Mouse (Mus musculus) intestine, embryonic 16.5 days (tissue): Measurements from ENCODE around the gene Six3. TPM values are rescaled to one million over a fixed set of nuclear protein-coding genes. Genes with fewer than 3 reads are reported as not detected.

Source experiments
- ATAC-seq: fragments of 200-750 bp; cut with Nextera tagmentation; 2 replicates; pipeline ENCODE4 v1.8.0; 2017; ENCODE audit warnings: moderate TSS enrichment, moderate library complexity
- H3K27ac ChIP-seq: fragments of 300-500 bp; sonication (generic); 2 replicates; pipeline ENCODE4 v1.5.1; 2014; ENCODE audit warnings: mild to moderate bottlenecking, low read length
- H3K27me3 ChIP-seq: fragments of 300-500 bp; sonication (generic); replicated peaks from 2 replicates; pipeline ENCODE4 v1.6.1; 2014; ENCODE audit warnings: low read length, control low read depth, mixed read lengths; ENCODE audit not compliant: control insufficient read depth, insufficient read depth
- H3K36me3 ChIP-seq: fragments of 300-500 bp; sonication (generic); 2 replicates; pipeline ENCODE4 v1.6.1; 2014; ENCODE audit warnings: low read length, control low read depth; ENCODE audit not compliant: control insufficient read depth, insufficient read depth
- H3K4me1 ChIP-seq: fragments of 300-500 bp; sonication (generic); 2 replicates; pipeline ENCODE4 v1.6.1; 2014; ENCODE audit warnings: low read length, control low read depth, mixed read lengths; ENCODE audit not compliant: control insufficient read depth, insufficient read depth
- H3K4me2 ChIP-seq: fragments of 300-500 bp; sonication (generic); 2 replicates; pipeline ENCODE4 v1.6.1; 2014; ENCODE audit warnings: low read depth, low read length, control low read depth
- H3K4me3 ChIP-seq: fragments of 300-500 bp; sonication (generic); 2 replicates; pipeline ENCODE4 v1.5.1; 2014; ENCODE audit warnings: mild to moderate bottlenecking, low read length
- H3K9ac ChIP-seq: fragments of 300-500 bp; sonication (generic); 2 replicates; pipeline ENCODE4 v1.6.1; 2014; ENCODE audit warnings: low read depth, low read length
- H3K9me3 ChIP-seq: fragments of 300-500 bp; sonication (generic); 2 replicates; pipeline ENCODE4 v1.6.1; 2016; ENCODE audit warnings: low read length, control low read depth; ENCODE audit not compliant: control insufficient read depth
- WGBS: fragments of 180-500 bp; shearing (Covaris S2); extraction: QIAGEN DNeasy Blood & Tissue Kit; methylation state at CpG from one replicate; pipeline ENCODE4 v1.1.7; 2014; 5-methylcytosine and 5-hydroxymethylcytosine counted together
- polyA plus RNA-seq: library from polyadenylated mRNA; unstranded; fragments of >200 nt; fragmentation: Nextera tagmentation; extraction: Ambion mirVana; gene quantifications from 2 replicates; pipeline ENCODE4 v1.2.1, GENCODE M21; 2015

The Six3 gene
- polyA plus RNA-seq, 1 experiment from 2014 or later = not detected

- H3K4me2 ChIP-seq = no peak overlapping the region
- 61% methylated on average over 5 of the region's 5 CpGs for WGBS
- no peaks in the 10 kb centered on the region for H3K4me1 ChIP-seq
- H3K9me3 ChIP-seq = no peaks in the 10 kb centered on the region
- no peak overlapping the region for H3K27ac ChIP-seq
- no peak overlapping the region for H3K4me3 ChIP-seq
- H3K9ac ChIP-seq = no peak overlapping the region
- ATAC-seq = no peak
- no peaks in the 10 kb centered on the region for H3K36me3 ChIP-seq
- H3K27me3 ChIP-seq = peaks cover 67% of the 10 kb centered on the region
These were observed 17.7 kb downstream of the Six3 start for GRCm38 (mm10) chr17:85631106-85631505.

- no peak overlapping the region for H3K27ac ChIP-seq
- H3K27me3 ChIP-seq = peaks cover 46% of the 10 kb centered on the region
- H3K9me3 ChIP-seq = no peaks in the 10 kb centered on the region
- no peaks in the 10 kb centered on the region for H3K36me3 ChIP-seq
- 2% methylated on average over 13 of the region's 13 CpGs for WGBS
- no peak for ATAC-seq
- H3K4me2 ChIP-seq = no peak overlapping the region
- H3K9ac ChIP-seq = no peak overlapping the region
- no peak overlapping the region for H3K4me3 ChIP-seq
- no peaks in the 10 kb centered on the region for H3K4me1 ChIP-seq
These were observed 20.2 kb downstream of the Six3 start for GRCm38 (mm10) chr17:85633619-85634018.

- H3K4me3 ChIP-seq = no peak overlapping the region
- WGBS = 48% methylated on average over 5 of the region's 6 CpGs
- H3K27me3 ChIP-seq = peaks cover 18% of the 10 kb centered on the region
- H3K9me3 ChIP-seq = no peaks in the 10 kb centered on the region
- no peaks in the 10 kb centered on the region for H3K36me3 ChIP-seq
- no peaks in the 10 kb centered on the region for H3K4me1 ChIP-seq
- H3K9ac ChIP-seq = no peak overlapping the region
- no peak for ATAC-seq
- no peak overlapping the region for H3K4me2 ChIP-seq
- no peak overlapping the region for H3K27ac ChIP-seq
These were observed 24.5 kb downstream of the Six3 start for GRCm38 (mm10) chr17:85637876-85638275.

- H3K27me3 ChIP-seq = peaks cover 32% of the 10 kb centered on the region
- H3K4me1 ChIP-seq = peaks cover 7% of the 10 kb centered on the region
- H3K9me3 ChIP-seq = no peaks in the 10 kb centered on the region
- H3K27ac ChIP-seq = no peak overlapping the region
- H3K4me3 ChIP-seq = peak overlapping the region; percentile 34
- H3K36me3 ChIP-seq = no peaks in the 10 kb centered on the region
- no peak for ATAC-seq
- 13% methylated on average over 10 of the region's 12 CpGs for WGBS
- peak overlapping the region; percentile 56 for H3K4me2 ChIP-seq
- no peak overlapping the region for H3K9ac ChIP-seq
These were observed 31.9 kb downstream of the Six3 start for GRCm38 (mm10) chr17:85645312-85645711.

GRCm38 (mm10) chr17:85645718-85646665 is 32.6 kb downstream of the Six3 start:
- peaks cover 7% of the 10 kb centered on the region for H3K4me1 ChIP-seq
- H3K9ac ChIP-seq = no peak overlapping the region
- no peaks in the 10 kb centered on the region for H3K36me3 ChIP-seq
- no peak overlapping the region for H3K27ac ChIP-seq
- peak overlapping the region; percentile 34 for H3K4me3 ChIP-seq
- H3K4me2 ChIP-seq = peak overlapping the region; percentile 56
- WGBS = 6% methylated on average over 36 of the region's 36 CpGs
- H3K27me3 ChIP-seq = peaks cover 32% of the 10 kb centered on the region
- peak; percentile 64; the same call in 1 of the 2 replicates for ATAC-seq
- no peaks in the 10 kb centered on the region for H3K9me3 ChIP-seq

GRCm38 (mm10) chr17:85660016-85660415 is 46.6 kb downstream of the Six3 start:
- no peak overlapping the region for H3K4me3 ChIP-seq
- H3K4me1 ChIP-seq = peaks cover 2% of the 10 kb centered on the region; the same call in 1 of the 2 replicates
- no peaks in the 10 kb centered on the region for H3K36me3 ChIP-seq
- peaks cover 9% of the 10 kb centered on the region for H3K27me3 ChIP-seq
- no peak overlapping the region for H3K4me2 ChIP-seq
- H3K9ac ChIP-seq = no peak overlapping the region
- H3K27ac ChIP-seq = no peak overlapping the region
- 81% methylated on average over 1 of the region's 1 CpGs for WGBS
- ATAC-seq = no peak
- no peaks in the 10 kb centered on the region for H3K9me3 ChIP-seq

- no peaks in the 10 kb centered on the region for H3K9me3 ChIP-seq
- WGBS = 62% methylated on average over 5 of the region's 5 CpGs
These were observed 48.1 kb downstream of the Six3 start for GRCm38 (mm10) chr17:85661521-85661920.

GRCm38 (mm10) chr17:85664202-85664601 is 50.8 kb downstream of the Six3 start:
- Histone ChIP-seq H3K4me3 (no peak overlapping the region; the same call in 1 of the 2 replicates), H3K4me1 (peaks cover 2% of the 10 kb centered on the region; the same call in 1 of the 2 replicates), H3K9me3 (no peaks in the 10 kb centered on the region), H3K4me2 (no peak overlapping the region), H3K27ac (no peak overlapping the region), H3K9ac (no peak overlapping the region), H3K36me3 (no peaks in the 10 kb centered on the region), H3K27me3 (peaks cover 19% of the 10 kb centered on the region)
- ATAC-seq = no peak
- 31% methylated on average over 2 of the region's 2 CpGs for WGBS

More at GRCm38 (mm10) chr17:85661521-85661920, 48.1 kb downstream of the Six3 start:
- Histone ChIP-seq H3K36me3 (no peaks in the 10 kb centered on the region), H3K27me3 (peaks cover 17% of the 10 kb centered on the region), H3K4me1 (peaks cover 2% of the 10 kb centered on the region; the same call in 1 of the 2 replicates), H3K4me3 (no peak overlapping the region), H3K4me2 (no peak overlapping the region), H3K27ac (no peak overlapping the region), H3K9ac (no peak overlapping the region)
- no peak for ATAC-seq

- H3K4me3 ChIP-seq = peak overlapping the region; percentile 27
- no peaks in the 10 kb centered on the region for H3K9me3 ChIP-seq
- 3% methylated on average over 20 of the region's 20 CpGs for WGBS
- peaks cover 19% of the 10 kb centered on the region for H3K27me3 ChIP-seq
- no peaks in the 10 kb centered on the region for H3K36me3 ChIP-seq
- H3K4me1 ChIP-seq = peaks cover 2% of the 10 kb centered on the region; the same call in 1 of the 2 replicates
- H3K4me2 ChIP-seq = peak overlapping the region; percentile 50
- H3K27ac ChIP-seq = no peak overlapping the region
- ATAC-seq = peak; percentile 81
- H3K9ac ChIP-seq = 0 out of 2 replicates have a peak overlapping the region, but pooled peaks have one; percentile 40
These were observed 51.4 kb downstream of the Six3 start for GRCm38 (mm10) chr17:85664618-85665320.
